Mouse (Mus musculus) lung, postnatal 0 days (tissue): ENCODE data around the gene Eya2. TPM values are rescaled to one million over a fixed set of nuclear protein-coding genes. Genes with fewer than 3 reads are reported as not detected.

Experiments
- ATAC-seq: fragments of 200-750 bp; cut with Nextera tagmentation; 2 replicates; pipeline ENCODE4 v1.8.0; 2017; ENCODE audit warnings: moderate library complexity
- DNase-seq: peaks from one replicate; pipeline ENCODE4 v3.0.0-alpha.2; 2016; ENCODE audit warnings: low spot score
- H3K27ac ChIP-seq: fragments of 300-500 bp; sonication (generic); 2 replicates; pipeline ENCODE4 v1.5.1; 2014; ENCODE audit warnings: antibody characterized with exemption, mild to moderate bottlenecking, low read length, mixed read lengths
- H3K27me3 ChIP-seq: fragments of 300-500 bp; sonication (generic); replicated peaks from 2 replicates; pipeline ENCODE4 v1.6.1; 2014; ENCODE audit warnings: low read length, mixed read lengths; ENCODE audit not compliant: insufficient read depth
- H3K36me3 ChIP-seq: fragments of 300-500 bp; sonication (generic); 2 replicates; pipeline ENCODE4 v1.6.1; 2014; ENCODE audit warnings: low read length, mixed read lengths; ENCODE audit not compliant: insufficient read depth
- H3K4me1 ChIP-seq: fragments of 300-500 bp; sonication (generic); 2 replicates; pipeline ENCODE4 v1.6.1; 2014; ENCODE audit warnings: antibody characterized with exemption, low read depth, low read length, mixed read lengths; ENCODE audit not compliant: insufficient read depth
- H3K4me2 ChIP-seq: fragments of 300-500 bp; sonication (generic); replicated peaks from 2 replicates; pipeline ENCODE4 v1.6.1; 2014; ENCODE audit warnings: low read depth, mild to moderate bottlenecking, low read length, moderate library complexity, mixed read lengths
- H3K4me3 ChIP-seq: fragments of 300-500 bp; sonication (generic); 2 replicates; pipeline ENCODE4 v1.5.1; 2014; ENCODE audit warnings: low read depth, low read length
- H3K9ac ChIP-seq: fragments of 300-500 bp; sonication (generic); replicated peaks from 2 replicates; pipeline ENCODE4 v1.6.1; 2014; ENCODE audit warnings: low read depth, mild to moderate bottlenecking
- H3K9me3 ChIP-seq: fragments of 300-500 bp; sonication (generic); 2 replicates; pipeline ENCODE4 v1.6.1; 2016; ENCODE audit warnings: low read length, mixed read lengths
- CTCF ChIP-seq: IDR thresholded peaks from 2 replicates; pipeline ENCODE4 v1.5.1; 2016; ENCODE audit warnings: antibody characterized with exemption, mild to moderate bottlenecking
- EP300 ChIP-seq: IDR thresholded peaks from 2 replicates; pipeline ENCODE4 v1.6.1; 2016; ENCODE audit warnings: antibody characterized with exemption, mild to moderate bottlenecking, control low read depth
- WGBS: fragments of 180-500 bp; shearing (Covaris S2); extraction: QIAGEN DNeasy Blood & Tissue Kit; methylation state at CpG from one replicate; pipeline ENCODE4 v1.1.7; 2014; 5-methylcytosine and 5-hydroxymethylcytosine counted together
- polyA plus RNA-seq: library from polyadenylated mRNA; unstranded; fragments of >200 nt; fragmentation: Nextera tagmentation; extraction: Ambion mirVana; gene quantifications from 2 replicates; pipeline ENCODE4 v1.2.1, GENCODE M21; 2015

Eya2 gene
- polyA plus RNA-seq, 1 experiment from 2014 or later = 27.8 TPM

DNA sequence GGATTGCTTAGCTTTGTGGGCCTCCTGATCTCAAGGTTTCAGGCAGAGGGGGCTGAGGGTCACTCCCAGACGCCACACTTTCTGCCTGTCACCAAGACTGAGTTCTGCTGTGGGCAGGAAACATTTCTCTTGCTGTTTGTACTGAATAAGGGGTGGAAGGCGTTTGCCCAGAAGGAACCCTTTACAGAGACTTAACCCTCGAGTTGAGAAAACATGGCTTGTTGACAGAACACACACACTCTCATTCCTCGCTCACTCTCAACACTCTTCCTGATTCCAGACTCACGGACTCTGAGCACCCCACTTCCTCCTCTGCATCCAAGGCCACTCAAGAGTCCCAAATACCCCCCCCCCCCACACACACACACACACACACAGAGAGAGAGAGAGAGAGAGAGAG, 3.3 kb downstream of the Eya2 start:
- H3K4me1 ChIP-seq = no peaks in the 10 kb centered on the region; the same call in 1 of the 2 replicates
- H3K27me3 ChIP-seq = peaks cover 17% of the 10 kb centered on the region
- no peaks in the 10 kb centered on the region for H3K36me3 ChIP-seq
- no peaks in the 10 kb centered on the region for H3K9me3 ChIP-seq
- peak; percentile 62 for TF ChIP-seq EP300
- TF ChIP-seq CTCF = no peak
- no peak overlapping the region for H3K9ac ChIP-seq
- ATAC-seq (peak; percentile 80), DNase-seq (peak; percentile 84)
- peak overlapping the region; percentile 76 for H3K27ac ChIP-seq
- WGBS = 13% methylated on average over 5 of the region's 5 CpGs
- H3K4me2 ChIP-seq = no peak overlapping the region
- H3K4me3 ChIP-seq = no peak overlapping the region

DNA sequence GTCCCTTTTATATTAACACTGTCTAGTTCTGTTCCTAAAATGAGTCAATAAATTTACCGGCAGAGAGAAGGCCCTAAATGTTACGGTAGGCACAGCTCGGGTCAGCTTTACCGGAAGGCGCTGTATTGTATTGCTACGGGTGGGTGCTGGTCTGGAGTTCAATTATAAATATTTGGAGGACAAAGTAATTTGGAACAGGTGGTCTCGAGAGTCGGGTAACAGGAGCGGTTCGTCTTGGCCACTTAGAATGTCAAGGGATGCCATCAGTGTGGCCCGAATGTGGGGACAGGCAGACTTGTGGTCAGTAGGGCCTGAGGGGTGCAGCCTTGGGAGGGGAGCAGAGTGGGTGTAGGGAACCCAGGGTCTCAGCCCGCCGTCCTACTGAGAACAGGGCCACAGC, 4.7 kb downstream of the Eya2 start:
- peak overlapping the region; percentile 33; the same call in 1 of the 2 replicates for H3K27ac ChIP-seq
- ATAC-seq = no peak
- no peak overlapping the region for H3K4me3 ChIP-seq
- no peak for DNase-seq
- TF ChIP-seq EP300 = no peak
- TF ChIP-seq CTCF = no peak
- no peaks in the 10 kb centered on the region for H3K9me3 ChIP-seq
- H3K4me1 ChIP-seq = no peaks in the 10 kb centered on the region; the same call in 1 of the 2 replicates
- H3K9ac ChIP-seq = no peak overlapping the region
- H3K36me3 ChIP-seq = no peaks in the 10 kb centered on the region
- peaks cover 9% of the 10 kb centered on the region for H3K27me3 ChIP-seq
- H3K4me2 ChIP-seq = no peak overlapping the region
- 55% methylated on average over 13 of the region's 13 CpGs for WGBS

DNA sequence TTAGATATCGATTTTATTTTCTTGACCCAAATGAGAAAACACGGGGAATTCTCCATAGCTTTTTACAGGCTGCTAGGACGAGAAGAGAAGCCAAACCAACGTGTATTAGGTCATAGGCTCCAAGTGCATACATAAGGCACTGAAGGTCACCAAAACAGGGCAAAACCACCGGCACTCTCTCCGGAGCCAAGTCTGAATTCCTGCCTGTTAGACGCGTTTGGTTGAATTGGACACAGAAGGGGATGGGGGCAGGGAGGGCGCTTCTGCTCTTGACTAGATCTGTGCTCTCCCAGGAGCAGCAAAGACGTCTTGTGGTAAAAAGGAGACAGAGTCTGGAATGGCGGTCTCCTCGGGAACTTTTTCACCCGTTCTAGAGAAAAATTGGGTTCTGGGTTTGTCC, 6.1 kb downstream of the Eya2 start:
- 0 out of 2 replicates have a peak, but pooled peaks have one; percentile 17 for TF ChIP-seq EP300
- no peak for TF ChIP-seq CTCF
- DNase-seq (peak; percentile 64), ATAC-seq (peak; percentile 47)
- Histone ChIP-seq H3K36me3 (no peaks in the 10 kb centered on the region), H3K27ac (peak overlapping the region; percentile 66), H3K4me1 (no peaks in the 10 kb centered on the region; the same call in 1 of the 2 replicates), H3K27me3 (no peaks in the 10 kb centered on the region), H3K4me2 (peak overlapping the region; percentile 14; the same call in 1 of the 2 replicates), H3K4me3 (no peak overlapping the region), H3K9me3 (no peaks in the 10 kb centered on the region), H3K9ac (no peak overlapping the region)
- 30% methylated on average over 13 of the region's 13 CpGs for WGBS

DNA sequence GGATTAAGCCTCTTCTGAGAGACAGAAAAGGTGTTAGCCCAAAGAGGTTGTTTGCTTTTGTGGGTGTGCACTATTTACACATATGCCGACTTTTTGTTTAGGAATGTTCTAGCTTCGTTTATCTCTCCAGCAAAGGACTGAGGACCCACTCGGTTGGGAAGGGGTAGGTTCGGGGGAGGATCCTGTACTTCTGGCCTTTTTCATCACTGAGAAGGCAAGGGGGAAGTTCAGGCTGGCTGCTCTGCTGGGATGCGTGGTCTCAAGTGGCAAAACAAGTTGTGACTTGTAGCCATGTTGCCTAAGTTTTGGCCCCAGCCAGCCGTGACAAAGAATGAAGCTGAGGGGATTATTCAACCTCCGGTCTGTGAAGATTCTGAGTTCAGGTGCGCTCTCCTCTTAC, 6.8 kb downstream of the Eya2 start:
- ATAC-seq (peak; percentile 74), DNase-seq (peak; percentile 61)
- Histone ChIP-seq H3K4me1 (no peaks in the 10 kb centered on the region; the same call in 1 of the 2 replicates), H3K9ac (no peak overlapping the region), H3K4me3 (no peak overlapping the region), H3K4me2 (no peak overlapping the region), H3K27ac (peak overlapping the region; percentile 66), H3K9me3 (no peaks in the 10 kb centered on the region), H3K27me3 (no peaks in the 10 kb centered on the region), H3K36me3 (no peaks in the 10 kb centered on the region)
- no peak for TF ChIP-seq CTCF
- TF ChIP-seq EP300 = peak; percentile 96
- WGBS = 30% methylated on average over 8 of the region's 8 CpGs

DNA sequence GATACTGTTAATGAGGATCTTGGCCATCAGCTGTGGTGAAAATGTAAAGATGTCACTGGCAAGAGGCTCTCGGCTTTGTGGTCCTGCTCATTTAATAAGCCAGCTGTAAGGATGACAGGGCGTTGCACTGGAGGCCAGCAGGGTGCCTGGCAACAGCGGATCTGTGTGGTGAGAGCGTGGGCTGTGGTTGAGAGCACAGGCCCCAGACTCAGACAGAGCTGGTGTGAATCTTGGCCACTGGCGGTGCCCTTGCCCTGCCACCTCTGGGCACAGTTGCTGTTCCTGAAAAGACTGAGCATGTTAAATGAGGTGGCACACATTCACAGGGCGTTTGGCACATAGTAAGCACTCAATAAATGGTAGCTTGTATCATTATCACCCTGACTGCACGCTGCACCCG, 8.9 kb downstream of the Eya2 start:
- Histone ChIP-seq H3K9me3 (no peaks in the 10 kb centered on the region), H3K4me2 (no peak overlapping the region), H3K36me3 (no peaks in the 10 kb centered on the region), H3K4me3 (no peak overlapping the region), H3K27ac (no peak overlapping the region), H3K4me1 (no peaks in the 10 kb centered on the region; the same call in 1 of the 2 replicates), H3K9ac (no peak overlapping the region), H3K27me3 (no peaks in the 10 kb centered on the region)
- WGBS = 68% methylated on average over 8 of the region's 8 CpGs
- no peak for DNase-seq
- ATAC-seq = no peak
- no peak for TF ChIP-seq CTCF
- TF ChIP-seq EP300 = no peak

DNA sequence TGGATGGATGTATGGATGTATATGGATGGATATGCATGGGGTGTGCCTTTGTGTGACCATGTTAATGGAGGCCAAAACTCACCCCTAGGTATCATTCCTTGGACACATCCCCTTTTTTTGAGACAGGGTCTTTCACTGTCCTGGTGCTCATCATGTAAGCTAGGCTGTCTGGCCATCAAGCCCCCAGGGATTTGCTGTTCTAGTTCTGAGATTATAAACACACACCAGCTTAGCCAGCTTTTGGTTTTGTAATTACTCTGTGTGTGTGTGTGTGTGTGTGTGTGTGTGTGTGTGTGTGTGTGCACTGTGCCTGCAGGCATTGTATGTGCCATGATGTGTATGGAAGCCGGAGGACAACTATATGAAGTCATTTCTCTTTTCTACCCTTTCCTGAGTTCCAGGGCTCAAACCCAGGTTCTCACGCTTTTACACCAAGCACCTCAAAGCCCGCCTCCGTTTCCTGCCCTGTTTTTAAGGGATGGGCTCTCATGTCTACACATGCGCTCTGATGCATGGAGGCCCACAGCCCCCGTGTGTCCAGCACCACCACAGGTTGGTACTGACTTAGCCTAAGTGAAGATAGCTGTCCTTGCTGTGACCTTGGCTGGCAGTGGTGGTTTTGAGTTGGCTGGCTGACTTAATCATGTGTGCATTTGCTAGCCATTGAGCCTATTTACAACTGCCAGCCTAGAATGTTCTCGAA, 16.9 kb downstream of the Eya2 start:
- 83% methylated on average over 7 of the region's 7 CpGs for WGBS
- H3K9me3 ChIP-seq = no peaks in the 10 kb centered on the region
- no peak for TF ChIP-seq EP300
- no peak for TF ChIP-seq CTCF
- H3K36me3 ChIP-seq = no peaks in the 10 kb centered on the region
- no peak overlapping the region for H3K9ac ChIP-seq
- no peak for ATAC-seq
- no peaks in the 10 kb centered on the region for H3K4me1 ChIP-seq
- DNase-seq = no peak
- no peak overlapping the region for H3K27ac ChIP-seq
- H3K4me3 ChIP-seq = no peak overlapping the region
- no peaks in the 10 kb centered on the region for H3K27me3 ChIP-seq
- H3K4me2 ChIP-seq = no peak overlapping the region
